Mouse (Mus musculus): Measurements from ENCODE around the gene Klhdc8a.

DNA sequence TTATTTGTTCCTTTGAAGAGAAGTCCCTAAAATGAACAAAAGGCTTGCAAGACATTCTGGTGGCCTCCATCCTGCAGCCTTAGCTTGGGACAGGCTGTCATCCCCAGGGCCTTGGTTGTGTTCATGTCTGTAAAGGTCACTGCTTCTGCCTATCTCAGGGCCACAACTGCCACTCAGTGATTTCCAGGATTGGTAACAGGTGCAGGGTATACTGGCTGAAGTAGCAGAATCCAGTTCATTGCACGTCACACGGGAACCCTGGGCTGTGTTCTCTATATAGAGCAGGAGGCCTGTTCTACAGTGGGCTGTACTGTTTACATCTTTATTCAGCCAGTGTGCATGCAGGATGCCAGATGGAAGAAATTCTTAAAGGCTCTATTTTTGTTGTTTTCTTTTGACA is 30.5 kb upstream of the Klhdc8a start:
- TF ChIP-seq CTCF (IDR thresholded peaks at IDR 0.05; ENCODE audit: control insufficient read depth, insufficient read depth, insufficient replicate concordance, low read depth, low read length) (no peak), POLR2A (IDR thresholded peaks at IDR 0.05; ENCODE audit: control insufficient read depth, low read depth, low read length) (no peak)

Data from testis, adult 2 months (tissue).